Mouse (Mus musculus): Measurements from ENCODE around the gene Ccdc141. TPM values are rescaled to one million over a fixed set of nuclear protein-coding genes. Genes with fewer than 3 reads are reported as not detected.

Ccdc141 gene
- polyA plus RNA-seq, 1 experiment from 2014 or later, result 19.6 TPM

GRCm38 (mm10) chr2:76977650-76978049 lies 192.8 kb downstream of the Ccdc141 start:
- no peaks in the 10 kb centered on the region for H3K36me3 ChIP-seq (ENCODE audit: control insufficient read depth, insufficient read depth, low read length)
- no peak for ATAC-seq (ENCODE audit: low read depth)
- H3K27ac ChIP-seq (ENCODE audit: low read length), result no peak overlapping the region
- H3K4me3 ChIP-seq (ENCODE audit: low read length), result no peak overlapping the region
- H3K4me1 ChIP-seq (replicated peaks; ENCODE audit: control insufficient read depth, insufficient read depth, low read length), result peaks cover 4% of the 10 kb centered on the region; the same call in 1 of the 2 replicates
- no peak overlapping the region for H3K4me2 ChIP-seq (ENCODE audit: low read depth, low read length)
- no peaks in the 10 kb centered on the region for H3K27me3 ChIP-seq (ENCODE audit: control insufficient read depth, insufficient read depth, low read depth, low read length)
- 69% methylated on average over 6 of the region's 6 CpGs for WGBS
- no peak overlapping the region for H3K9ac ChIP-seq (ENCODE audit: low read length)
- H3K9me3 ChIP-seq (ENCODE audit: control insufficient read depth, low read length), result no peaks in the 10 kb centered on the region

DNA sequence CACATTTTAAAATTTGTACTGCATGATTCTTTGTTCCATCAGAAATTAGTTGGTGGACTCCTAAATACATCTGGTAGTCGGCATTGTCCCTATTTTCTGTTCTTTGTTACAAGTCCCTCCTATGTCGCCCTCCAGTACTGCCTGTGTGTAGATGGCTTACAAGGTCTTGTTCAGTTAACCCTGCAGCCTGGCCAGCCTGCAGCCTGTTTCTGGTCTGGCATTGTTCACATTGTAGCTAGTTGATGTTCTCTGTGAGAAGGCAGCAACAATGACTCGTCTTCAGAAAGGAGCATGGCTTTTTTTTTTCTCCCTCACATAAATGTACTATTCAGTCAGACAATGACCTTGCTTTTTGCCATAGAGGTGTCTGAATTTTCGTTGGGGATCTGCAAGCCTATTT lies 198.4 kb downstream of the Ccdc141 start:
- 65% methylated on average over 4 of the region's 4 CpGs for WGBS
- Histone ChIP-seq H3K9ac (ENCODE audit: low read length) (no peak overlapping the region), H3K9me3 (ENCODE audit: control insufficient read depth, low read length) (no peaks in the 10 kb centered on the region), H3K4me3 (ENCODE audit: low read length) (no peak overlapping the region), H3K4me2 (ENCODE audit: low read depth, low read length) (no peak overlapping the region), H3K36me3 (ENCODE audit: control insufficient read depth, insufficient read depth, low read length) (no peaks in the 10 kb centered on the region), H3K27me3 (ENCODE audit: control insufficient read depth, insufficient read depth, low read depth, low read length) (no peaks in the 10 kb centered on the region), H3K4me1 (replicated peaks; ENCODE audit: control insufficient read depth, insufficient read depth, low read length) (no peaks in the 10 kb centered on the region), H3K27ac (ENCODE audit: low read length) (no peak overlapping the region)
- ATAC-seq (ENCODE audit: low read depth), result no peak

DNA sequence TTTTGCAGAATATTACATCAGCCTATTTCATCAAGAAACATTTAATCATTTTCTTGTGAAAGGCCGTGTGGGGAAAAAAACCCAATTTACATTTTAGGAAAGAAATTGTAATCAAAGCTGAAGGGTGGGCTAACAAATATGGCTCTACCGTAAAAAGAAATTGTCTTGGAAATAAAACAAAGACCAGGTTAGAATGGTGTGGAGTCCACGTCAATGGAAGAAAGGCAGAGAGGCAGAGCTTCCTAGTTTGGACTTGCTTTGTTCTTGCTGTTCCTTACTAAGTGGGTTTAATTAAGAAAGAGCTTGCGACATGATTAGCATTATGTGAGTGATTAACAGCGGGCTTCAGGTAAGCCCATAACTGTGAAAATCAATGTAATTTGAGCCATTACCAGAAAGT lies 199.4 kb downstream of the Ccdc141 start:
- 58% methylated on average over 5 of the region's 5 CpGs for WGBS
- H3K27ac ChIP-seq (ENCODE audit: low read length), result no peak overlapping the region
- no peak overlapping the region for H3K9ac ChIP-seq (ENCODE audit: low read length)
- H3K27me3 ChIP-seq (ENCODE audit: control insufficient read depth, insufficient read depth, low read depth, low read length), result no peaks in the 10 kb centered on the region
- ATAC-seq (ENCODE audit: low read depth), result no peak
- H3K4me2 ChIP-seq (ENCODE audit: low read depth, low read length), result no peak overlapping the region
- no peaks in the 10 kb centered on the region for H3K36me3 ChIP-seq (ENCODE audit: control insufficient read depth, insufficient read depth, low read length)
- no peaks in the 10 kb centered on the region for H3K4me1 ChIP-seq (replicated peaks; ENCODE audit: control insufficient read depth, insufficient read depth, low read length)
- H3K9me3 ChIP-seq (ENCODE audit: control insufficient read depth, low read length), result no peaks in the 10 kb centered on the region
- H3K4me3 ChIP-seq (ENCODE audit: low read length), result no peak overlapping the region

DNA sequence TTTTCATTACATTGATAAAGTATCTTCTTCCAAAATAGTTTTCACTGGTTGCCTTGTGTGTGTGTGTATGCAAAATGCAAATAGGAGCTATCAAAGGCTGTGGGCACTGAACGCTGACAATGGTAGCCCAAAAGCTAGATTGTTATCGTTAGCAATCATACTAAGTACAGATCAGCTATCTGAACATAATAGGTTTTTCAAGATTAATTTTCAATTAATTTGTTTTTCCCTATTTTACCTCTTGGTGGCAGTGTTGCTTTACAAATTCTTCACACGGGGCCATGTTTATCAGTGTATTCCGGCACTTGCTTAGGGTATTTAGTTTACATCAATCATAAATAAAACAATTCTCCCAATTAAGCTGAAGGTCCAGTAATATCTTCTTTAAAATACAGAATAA lies 199.8 kb downstream of the Ccdc141 start:
- no peak overlapping the region for H3K4me2 ChIP-seq (ENCODE audit: low read depth, low read length)
- ATAC-seq (ENCODE audit: low read depth), result no peak
- 12% methylated on average over 4 of the region's 4 CpGs for WGBS
- no peaks in the 10 kb centered on the region for H3K9me3 ChIP-seq (ENCODE audit: control insufficient read depth, low read length)
- no peaks in the 10 kb centered on the region for H3K27me3 ChIP-seq (ENCODE audit: control insufficient read depth, insufficient read depth, low read depth, low read length)
- no peaks in the 10 kb centered on the region for H3K4me1 ChIP-seq (replicated peaks; ENCODE audit: control insufficient read depth, insufficient read depth, low read length)
- no peak overlapping the region for H3K9ac ChIP-seq (ENCODE audit: low read length)
- H3K4me3 ChIP-seq (ENCODE audit: low read length), result no peak overlapping the region
- H3K36me3 ChIP-seq (ENCODE audit: control insufficient read depth, insufficient read depth, low read length), result no peaks in the 10 kb centered on the region
- no peak overlapping the region for H3K27ac ChIP-seq (ENCODE audit: low read length)

GRCm38 (mm10) chr2:76970204-76970603 lies 200.2 kb downstream of the Ccdc141 start:
- H3K4me1 ChIP-seq (replicated peaks; ENCODE audit: control insufficient read depth, insufficient read depth, low read length), result no peaks in the 10 kb centered on the region
- no peaks in the 10 kb centered on the region for H3K27me3 ChIP-seq (ENCODE audit: control insufficient read depth, insufficient read depth, low read depth, low read length)
- no peak overlapping the region for H3K4me3 ChIP-seq (ENCODE audit: low read length)
- H3K4me2 ChIP-seq (ENCODE audit: low read depth, low read length), result no peak overlapping the region
- no peak overlapping the region for H3K9ac ChIP-seq (ENCODE audit: low read length)
- ATAC-seq (ENCODE audit: low read depth), result no peak
- H3K27ac ChIP-seq (ENCODE audit: low read length), result no peak overlapping the region
- 46% methylated on average over 6 of the region's 6 CpGs for WGBS
- no peaks in the 10 kb centered on the region for H3K36me3 ChIP-seq (ENCODE audit: control insufficient read depth, insufficient read depth, low read length)
- H3K9me3 ChIP-seq (ENCODE audit: control insufficient read depth, low read length), result no peaks in the 10 kb centered on the region

DNA sequence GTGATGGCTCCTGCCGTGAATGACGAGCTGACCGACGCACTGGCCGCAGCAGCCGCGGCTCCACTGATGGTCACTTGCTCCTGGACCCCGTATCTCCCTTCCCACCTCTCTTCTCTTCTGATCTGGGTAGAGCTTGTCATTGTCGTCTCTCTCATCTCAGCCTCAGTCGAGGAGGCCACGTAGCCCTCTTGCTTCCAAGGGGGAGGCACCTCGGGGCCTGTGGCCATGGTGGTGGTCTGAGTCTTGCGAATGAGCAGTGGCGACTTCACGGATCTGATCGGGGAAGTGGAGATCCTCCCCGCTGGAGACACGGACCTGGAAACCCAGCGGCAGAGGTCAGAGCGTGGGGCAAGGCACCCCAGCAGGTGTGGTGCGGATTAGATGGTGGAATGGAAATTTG lies 200.8 kb downstream of the Ccdc141 start:
- Histone ChIP-seq H3K9ac (ENCODE audit: low read length) (no peak overlapping the region), H3K4me2 (ENCODE audit: low read depth, low read length) (no peak overlapping the region), H3K27ac (ENCODE audit: low read length) (no peak overlapping the region), H3K36me3 (ENCODE audit: control insufficient read depth, insufficient read depth, low read length) (no peaks in the 10 kb centered on the region), H3K27me3 (ENCODE audit: control insufficient read depth, insufficient read depth, low read depth, low read length) (no peaks in the 10 kb centered on the region), H3K4me1 (replicated peaks; ENCODE audit: control insufficient read depth, insufficient read depth, low read length) (no peaks in the 10 kb centered on the region), H3K4me3 (ENCODE audit: low read length) (no peak overlapping the region), H3K9me3 (ENCODE audit: control insufficient read depth, low read length) (no peaks in the 10 kb centered on the region)
- 67% methylated on average over 21 of the region's 21 CpGs for WGBS
- no peak for ATAC-seq (ENCODE audit: low read depth)

DNA sequence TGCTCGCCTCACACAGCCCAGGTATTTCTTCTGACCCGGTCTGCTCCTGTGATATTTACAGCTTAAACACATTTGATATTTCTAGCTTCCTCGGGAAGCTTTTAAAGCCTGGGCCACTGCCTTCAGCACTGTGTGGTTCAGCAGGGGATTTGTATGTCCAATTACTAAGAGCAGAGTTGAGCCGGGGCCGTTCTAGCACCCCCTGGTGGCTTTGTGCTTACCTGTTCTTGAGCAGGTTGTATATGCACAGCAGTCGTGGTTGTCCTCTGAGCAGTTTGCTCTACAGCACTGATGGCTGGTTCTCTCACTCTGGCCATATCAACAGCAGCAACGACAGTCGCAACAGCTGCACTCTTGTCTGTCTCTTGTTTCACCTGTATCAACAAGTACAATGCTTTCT lies 201.5 kb downstream of the Ccdc141 start:
- Histone ChIP-seq H3K4me3 (ENCODE audit: low read length) (no peak overlapping the region), H3K27me3 (ENCODE audit: control insufficient read depth, insufficient read depth, low read depth, low read length) (no peaks in the 10 kb centered on the region), H3K4me2 (ENCODE audit: low read depth, low read length) (no peak overlapping the region), H3K36me3 (ENCODE audit: control insufficient read depth, insufficient read depth, low read length) (no peaks in the 10 kb centered on the region), H3K4me1 (replicated peaks; ENCODE audit: control insufficient read depth, insufficient read depth, low read length) (no peaks in the 10 kb centered on the region), H3K9me3 (ENCODE audit: control insufficient read depth, low read length) (no peaks in the 10 kb centered on the region), H3K9ac (ENCODE audit: low read length) (no peak overlapping the region), H3K27ac (ENCODE audit: low read length) (no peak overlapping the region)
- 19% methylated on average over 8 of the region's 8 CpGs for WGBS
- peak; percentile 76 for ATAC-seq (ENCODE audit: low read depth)

DNA sequence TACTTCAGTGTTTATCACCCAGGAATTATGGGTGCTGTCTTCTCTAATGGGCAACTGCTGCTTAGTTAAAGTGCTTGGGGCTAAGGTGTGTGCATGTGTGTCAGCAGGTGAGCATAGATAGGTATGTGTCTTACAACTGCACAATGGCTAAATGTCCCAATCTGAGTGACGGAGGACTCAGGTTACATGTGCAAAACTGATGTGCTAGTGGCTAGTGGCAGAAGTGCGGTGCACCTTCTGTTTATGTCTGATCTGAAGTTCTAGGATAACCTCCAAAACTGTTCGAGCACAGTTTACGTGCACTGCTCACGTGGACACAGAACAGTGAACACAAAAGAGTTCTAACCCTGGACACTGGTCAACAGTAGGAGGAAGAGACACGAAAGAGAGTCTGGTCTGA lies 203.9 kb downstream of the Ccdc141 start:
- no peak for ATAC-seq (ENCODE audit: low read depth)
- no peak overlapping the region for H3K27ac ChIP-seq (ENCODE audit: low read length)
- H3K4me1 ChIP-seq (replicated peaks; ENCODE audit: control insufficient read depth, insufficient read depth, low read length), result no peaks in the 10 kb centered on the region
- WGBS, result 79% methylated on average over 6 of the region's 6 CpGs
- no peak overlapping the region for H3K9ac ChIP-seq (ENCODE audit: low read length)
- no peaks in the 10 kb centered on the region for H3K27me3 ChIP-seq (ENCODE audit: control insufficient read depth, insufficient read depth, low read depth, low read length)
- H3K36me3 ChIP-seq (ENCODE audit: control insufficient read depth, insufficient read depth, low read length), result no peaks in the 10 kb centered on the region
- no peak overlapping the region for H3K4me2 ChIP-seq (ENCODE audit: low read depth, low read length)
- no peak overlapping the region for H3K4me3 ChIP-seq (ENCODE audit: low read length)
- no peaks in the 10 kb centered on the region for H3K9me3 ChIP-seq (ENCODE audit: control insufficient read depth, low read length)

DNA sequence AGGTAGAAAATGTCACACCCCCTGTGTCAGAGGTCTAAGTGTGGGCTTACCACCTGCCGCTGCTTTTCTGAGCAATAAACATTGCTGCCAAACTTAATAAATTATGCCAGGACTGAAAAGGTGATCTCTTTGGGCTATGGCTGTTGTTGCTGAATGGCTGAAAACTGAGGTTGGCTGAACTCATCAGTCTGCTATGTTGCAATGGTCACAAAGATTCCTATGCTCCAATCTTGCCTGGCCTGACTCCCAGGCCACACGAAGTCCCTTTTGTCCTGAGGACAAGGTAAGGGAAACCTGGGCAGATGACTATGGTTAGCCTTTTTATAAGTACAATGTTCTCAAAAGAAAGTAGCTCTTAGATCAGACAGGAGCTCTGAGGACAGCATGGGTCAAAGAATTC lies 204.4 kb downstream of the Ccdc141 start:
- H3K9me3 ChIP-seq (ENCODE audit: control insufficient read depth, low read length), result no peaks in the 10 kb centered on the region
- no peaks in the 10 kb centered on the region for H3K36me3 ChIP-seq (ENCODE audit: control insufficient read depth, insufficient read depth, low read length)
- H3K9ac ChIP-seq (ENCODE audit: low read length), result no peak overlapping the region
- no peak overlapping the region for H3K4me3 ChIP-seq (ENCODE audit: low read length)
- no peak for ATAC-seq (ENCODE audit: low read depth)
- H3K4me2 ChIP-seq (ENCODE audit: low read depth, low read length), result no peak overlapping the region
- H3K27me3 ChIP-seq (ENCODE audit: control insufficient read depth, insufficient read depth, low read depth, low read length), result no peaks in the 10 kb centered on the region
- H3K4me1 ChIP-seq (replicated peaks; ENCODE audit: control insufficient read depth, insufficient read depth, low read length), result no peaks in the 10 kb centered on the region
- WGBS, result 62% methylated on average over 2 of the region's 2 CpGs
- no peak overlapping the region for H3K27ac ChIP-seq (ENCODE audit: low read length)

DNA sequence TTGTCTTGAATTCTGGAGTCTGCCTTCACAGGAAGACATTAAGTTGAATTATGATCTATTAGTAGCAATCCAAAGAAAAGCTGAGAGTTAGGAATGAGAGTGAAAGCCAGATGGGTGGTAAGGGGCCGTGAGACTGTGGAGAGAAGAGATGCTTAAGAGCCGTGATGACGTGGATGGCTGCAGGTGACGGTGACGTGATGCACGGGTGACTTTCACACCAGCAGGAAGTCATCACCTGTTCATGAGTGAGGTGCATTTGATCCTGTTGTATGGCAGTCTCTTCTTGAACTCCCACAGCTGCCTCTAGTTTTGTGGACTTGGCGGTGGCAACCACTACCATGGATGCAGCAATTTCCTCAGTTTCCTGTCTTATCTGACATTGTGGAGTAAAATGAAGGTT lies 204.9 kb downstream of the Ccdc141 start:
- H3K27me3 ChIP-seq (ENCODE audit: control insufficient read depth, insufficient read depth, low read depth, low read length), result no peaks in the 10 kb centered on the region
- no peaks in the 10 kb centered on the region for H3K36me3 ChIP-seq (ENCODE audit: control insufficient read depth, insufficient read depth, low read length)
- H3K27ac ChIP-seq (ENCODE audit: low read length), result no peak overlapping the region
- no peak overlapping the region for H3K4me2 ChIP-seq (ENCODE audit: low read depth, low read length)
- 71% methylated on average over 7 of the region's 7 CpGs for WGBS
- no peaks in the 10 kb centered on the region for H3K4me1 ChIP-seq (replicated peaks; ENCODE audit: control insufficient read depth, insufficient read depth, low read length)
- H3K9me3 ChIP-seq (ENCODE audit: control insufficient read depth, low read length), result no peaks in the 10 kb centered on the region
- no peak for ATAC-seq (ENCODE audit: low read depth)
- H3K9ac ChIP-seq (ENCODE audit: low read length), result no peak overlapping the region
- H3K4me3 ChIP-seq (ENCODE audit: low read length), result no peak overlapping the region
